27 mouse cellular contexts compared by ENCODE assay signal in the genomic region with DNA sequence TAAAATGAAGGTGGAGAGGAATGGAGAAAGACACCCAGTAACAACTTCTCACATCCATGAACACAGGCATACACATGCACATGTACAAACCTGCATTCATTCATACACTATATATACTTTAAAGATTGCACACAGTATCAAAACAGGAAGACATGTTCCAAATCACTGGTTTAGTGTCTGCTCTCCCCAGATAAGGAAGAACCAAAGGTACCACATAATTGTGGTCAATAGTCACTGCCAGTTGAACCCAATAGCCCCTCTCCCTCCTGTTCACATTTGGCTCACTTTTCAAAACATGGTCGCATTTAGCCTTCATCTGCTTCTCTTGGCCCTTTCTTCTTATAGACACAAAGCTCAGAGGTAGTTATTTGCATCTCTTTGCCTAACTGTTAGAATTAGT.
"Had no signal": no experiment of that assay in that cellular context is flagged by ENCODE, and none has a peak within 500 bp of the region (broad histone marks: within the 10 kb centered on the region; RNA-seq: fewer than 3 reads in every experiment).

No protein-coding gene starts in this region.

- DNase-seq: cerebellum, adult 9-10 months; cerebellum, adult 9-11 months; cerebellum, postnatal 10 days; cerebellum, postnatal 14 days; cerebellum, postnatal 25 days; cerebellum, postnatal 36 days; embryo, embryonic 11 days; forebrain, postnatal 0 days; gastrocnemius, adult 2 months; gastrocnemius, postnatal 10 days; gastrocnemius, postnatal 14 days; gastrocnemius, postnatal 25 days; gastrocnemius, postnatal 36 days; heart, adult 18-20 months; heart, adult 2 months had no signal

- H3K27me3 ChIP-seq: embryonic facial prominence, embryonic 12.5 days; embryonic facial prominence, embryonic 13.5 days; embryonic facial prominence, embryonic 15.5 days; forebrain, embryonic 12.5 days; forebrain, embryonic 15.5 days had no signal

- H3K27ac ChIP-seq: embryonic facial prominence, embryonic 10.5 days; embryonic facial prominence, embryonic 12.5 days; embryonic facial prominence, embryonic 13.5 days; embryonic facial prominence, embryonic 15.5 days; forebrain, embryonic 10.5 days; forebrain, embryonic 12.5 days; forebrain, embryonic 15.5 days; gastrocnemius, adult 2 months; heart, adult 2 months; heart, embryonic 10.5 days had no signal

- H3K9me3 ChIP-seq: embryonic facial prominence, embryonic 10.5 days; embryonic facial prominence, embryonic 12.5 days; embryonic facial prominence, embryonic 13.5 days; embryonic facial prominence, embryonic 15.5 days; forebrain, embryonic 10.5 days; forebrain, embryonic 12.5 days; forebrain, embryonic 15.5 days; heart, embryonic 10.5 days had no signal

- H3K4me2 ChIP-seq: embryonic facial prominence, embryonic 12.5 days; embryonic facial prominence, embryonic 13.5 days; embryonic facial prominence, embryonic 15.5 days; forebrain, embryonic 12.5 days; forebrain, embryonic 15.5 days; heart, embryonic 11.5 days had no signal

- H3K36me3 ChIP-seq: embryonic facial prominence, embryonic 10.5 days; embryonic facial prominence, embryonic 12.5 days; embryonic facial prominence, embryonic 13.5 days; embryonic facial prominence, embryonic 15.5 days; forebrain, embryonic 10.5 days; forebrain, embryonic 12.5 days; forebrain, embryonic 15.5 days; heart, embryonic 10.5 days had no signal

- H3K4me3 ChIP-seq: embryonic facial prominence, embryonic 10.5 days; embryonic facial prominence, embryonic 12.5 days; embryonic facial prominence, embryonic 13.5 days; embryonic facial prominence, embryonic 15.5 days; erythroblast, embryonic 14.5 days; forebrain, embryonic 10.5 days; forebrain, embryonic 12.5 days; forebrain, embryonic 15.5 days; gastrocnemius, adult 2 months; heart, adult 2 months; heart, embryonic 10.5 days had no signal

- H3K9ac ChIP-seq: embryonic facial prominence, embryonic 12.5 days; embryonic facial prominence, embryonic 13.5 days; embryonic facial prominence, embryonic 15.5 days; forebrain, embryonic 12.5 days; forebrain, embryonic 15.5 days; forebrain, postnatal 0 days had no signal

- ATAC-seq: forebrain, embryonic 14.5 days; forebrain, embryonic 15.5 days; forebrain, embryonic 16.5 days; forebrain, postnatal 0 days had no signal

- H3K4me1 ChIP-seq: forebrain, embryonic 15.5 days had no signal
